Mouse (Mus musculus) cortical plate, adult 2 months (tissue): Measurements from ENCODE around the gene 4930402H24Rik.

Experiments used
- CTCF ChIP-seq: fragments of 200-500 bp; IDR thresholded peaks from 2 replicates; pipeline ENCODE4 v1.5.1; 2011; ENCODE audit warnings: mild to moderate bottlenecking, control low read depth, low read length; ENCODE audit not compliant: insufficient read depth; ENCODE audit errors: extremely low read depth
- POLR2A ChIP-seq: fragments of 200-500 bp; IDR thresholded peaks from 2 replicates; pipeline ENCODE4 v1.6.1; 2011; ENCODE audit warnings: mild to moderate bottlenecking, low read length, control low read depth; ENCODE audit not compliant: insufficient read depth; ENCODE audit errors: extremely low read depth

DNA sequence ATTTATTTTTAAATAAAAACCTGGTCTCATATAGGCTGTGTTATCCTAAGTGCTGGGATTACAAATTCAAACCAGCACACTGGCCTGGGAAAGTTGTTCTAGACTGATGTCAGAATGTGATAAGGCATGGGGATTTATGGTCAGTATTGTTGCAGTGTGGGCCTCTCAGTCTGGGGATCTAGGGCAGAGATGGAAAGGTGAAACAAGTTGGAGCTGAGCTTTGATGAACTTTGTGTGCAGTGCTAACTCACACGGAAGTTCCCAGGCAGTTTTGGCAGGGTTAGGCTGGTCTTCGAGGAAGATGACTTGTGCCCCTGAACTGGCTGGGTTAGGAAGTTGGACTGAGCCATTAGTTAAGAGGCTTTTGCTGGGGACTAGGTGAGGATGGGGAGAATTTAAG, 18.7 kb upstream of the 4930402H24Rik start:
- TF ChIP-seq CTCF (no peak), POLR2A (no peak)
